Mouse (Mus musculus) brown adipose tissue, adult 24 weeks (tissue): ENCODE results near the gene Mad1l1. TPM values are rescaled to one million over a fixed set of nuclear protein-coding genes. Genes with fewer than 3 reads are reported as not detected.

Experiments used
- H3K27ac ChIP-seq: fragments of 200-500 bp; replicated peaks from 2 replicates; pipeline ENCODE4 v1.5.1; 2012; ENCODE audit warnings: low read depth, mild to moderate bottlenecking, low read length
- H3K4me1 ChIP-seq: fragments of 200-500 bp; 2 replicates; pipeline ENCODE4 v1.6.1; 2012; ENCODE audit warnings: low read length, mixed read lengths; ENCODE audit not compliant: control insufficient read depth, insufficient read depth, insufficient read length
- H3K4me3 ChIP-seq: fragments of 200-500 bp; 2 replicates; pipeline ENCODE4 v1.5.1; 2012; ENCODE audit warnings: low read depth, mild to moderate bottlenecking, low read length, moderate library complexity; ENCODE audit not compliant: insufficient read depth
- polyA plus RNA-seq: library from polyadenylated mRNA; stranded (reverse); fragments of >200 nt; gene quantifications from 2 replicates; pipeline ENCODE4 v1.2.4, GENCODE M21; 2012; ENCODE audit not compliant: missing spikeins, insufficient read depth, insufficient read length

Gene Mad1l1
- polyA plus RNA-seq, 1 experiment: 2.7 TPM

GRCm38 (mm10) chr5:140284761-140285160 lies 36.6 kb downstream of the Mad1l1 start:
- H3K4me3 ChIP-seq: no peak overlapping the region
- H3K27ac ChIP-seq: no peak overlapping the region
- peaks cover 2% of the 10 kb centered on the region; the same call in 1 of the 2 replicates for H3K4me1 ChIP-seq

- Histone ChIP-seq H3K4me1 (peaks cover 2% of the 10 kb centered on the region; the same call in 1 of the 2 replicates), H3K27ac (no peak overlapping the region), H3K4me3 (no peak overlapping the region)
These were observed 37.3 kb downstream of the Mad1l1 start for GRCm38 (mm10) chr5:140284011-140284410.

- Histone ChIP-seq H3K4me3 (no peak overlapping the region), H3K4me1 (peaks cover 2% of the 10 kb centered on the region; the same call in 1 of the 2 replicates), H3K27ac (no peak overlapping the region)
These were observed 38.5 kb downstream of the Mad1l1 start for GRCm38 (mm10) chr5:140282900-140283299.

- Histone ChIP-seq H3K4me3 (peak overlapping the region; percentile 12; the same call in 1 of the 2 replicates), H3K4me1 (peaks cover 2% of the 10 kb centered on the region; the same call in 1 of the 2 replicates), H3K27ac (no peak overlapping the region)
These were observed 39.0 kb downstream of the Mad1l1 start for GRCm38 (mm10) chr5:140282376-140282775.

GRCm38 (mm10) chr5:140280205-140280604 lies 41.1 kb downstream of the Mad1l1 start:
- Histone ChIP-seq H3K4me1 (peaks cover 2% of the 10 kb centered on the region; the same call in 1 of the 2 replicates), H3K27ac (no peak overlapping the region)

GRCm38 (mm10) chr5:140276779-140277178 lies 44.6 kb downstream of the Mad1l1 start:
- Histone ChIP-seq H3K27ac (no peak overlapping the region), H3K4me3 (no peak overlapping the region), H3K4me1 (no peaks in the 10 kb centered on the region)

More at GRCm38 (mm10) chr5:140280205-140280604, 41.1 kb downstream of the Mad1l1 start:
- no peak overlapping the region for H3K4me3 ChIP-seq

GRCm38 (mm10) chr5:140270976-140271685 lies 50.2 kb downstream of the Mad1l1 start:
- Histone ChIP-seq H3K27ac (no peak overlapping the region), H3K4me1 (no peaks in the 10 kb centered on the region), H3K4me3 (no peak overlapping the region)

- H3K27ac ChIP-seq: no peak overlapping the region
- H3K4me1 ChIP-seq: 0 out of 2 replicates have a peak, but pooled peaks cover 4% of the 10 kb centered on the region
- no peak overlapping the region for H3K4me3 ChIP-seq
These were observed 53.0 kb downstream of the Mad1l1 start for GRCm38 (mm10) chr5:140268396-140268795.

GRCm38 (mm10) chr5:140267061-140267460 lies 54.3 kb downstream of the Mad1l1 start:
- H3K27ac ChIP-seq: no peak overlapping the region
- no peak overlapping the region for H3K4me3 ChIP-seq
- 0 out of 2 replicates have a peak, but pooled peaks cover 4% of the 10 kb centered on the region for H3K4me1 ChIP-seq

- 0 out of 2 replicates have a peak, but pooled peaks cover 4% of the 10 kb centered on the region for H3K4me1 ChIP-seq
- no peak overlapping the region for H3K27ac ChIP-seq
- no peak overlapping the region for H3K4me3 ChIP-seq
These were observed 56.4 kb downstream of the Mad1l1 start for GRCm38 (mm10) chr5:140264825-140265575.

GRCm38 (mm10) chr5:140263754-140264749 lies 57.3 kb downstream of the Mad1l1 start:
- no peak overlapping the region for H3K27ac ChIP-seq
- H3K4me3 ChIP-seq: no peak overlapping the region

GRCm38 (mm10) chr5:140262401-140262800 lies 59.0 kb downstream of the Mad1l1 start:
- H3K4me3 ChIP-seq: no peak overlapping the region
- H3K27ac ChIP-seq: no peak overlapping the region
- H3K4me1 ChIP-seq: 0 out of 2 replicates have a peak, but pooled peaks cover 4% of the 10 kb centered on the region

More at GRCm38 (mm10) chr5:140263754-140264749, 57.3 kb downstream of the Mad1l1 start:
- 0 out of 2 replicates have a peak, but pooled peaks cover 4% of the 10 kb centered on the region for H3K4me1 ChIP-seq

- no peak overlapping the region for H3K4me3 ChIP-seq
- H3K27ac ChIP-seq: no peak overlapping the region
- H3K4me1 ChIP-seq: 0 out of 2 replicates have a peak, but pooled peaks cover 4% of the 10 kb centered on the region
These were observed 60.0 kb downstream of the Mad1l1 start for GRCm38 (mm10) chr5:140261313-140261712.

- Histone ChIP-seq H3K27ac (no peak overlapping the region), H3K4me1 (peaks cover 3% of the 10 kb centered on the region), H3K4me3 (no peak overlapping the region)
These were observed 62.7 kb downstream of the Mad1l1 start for GRCm38 (mm10) chr5:140258633-140259032.
